Mouse (Mus musculus) embryonic facial prominence, embryonic 12.5 days (tissue): ENCODE results near the gene Mcrip2. TPM values are rescaled to one million over a fixed set of nuclear protein-coding genes. Genes with fewer than 3 reads are reported as not detected.

Experiments
- ATAC-seq: fragments of 200-750 bp; cut with Nextera tagmentation; 2 replicates; pipeline ENCODE4 v1.8.0; 2017; ENCODE audit not compliant: insufficient number of reproducible peaks, insufficient read depth, low FRiP score, low TSS enrichment
- H3K27ac ChIP-seq: fragments of 300-500 bp; sonication (generic); 2 replicates; pipeline ENCODE4 v1.5.1; 2016; ENCODE audit warnings: mild to moderate bottlenecking
- H3K27me3 ChIP-seq: fragments of 300-500 bp; sonication (generic); 2 replicates; pipeline ENCODE4 v1.6.1; 2016; ENCODE audit warnings: mild to moderate bottlenecking, moderate library complexity
- H3K36me3 ChIP-seq: fragments of 300-500 bp; sonication (generic); 2 replicates; pipeline ENCODE4 v1.6.1; 2016; ENCODE audit warnings: mild to moderate bottlenecking
- H3K4me1 ChIP-seq: fragments of 300-500 bp; sonication (generic); 2 replicates; pipeline ENCODE4 v1.6.1; 2016
- H3K4me2 ChIP-seq: fragments of 300-500 bp; sonication (generic); replicated peaks from 2 replicates; pipeline ENCODE4 v1.6.1; 2016; ENCODE audit warnings: mild to moderate bottlenecking, moderate library complexity
- H3K4me3 ChIP-seq: fragments of 300-500 bp; sonication (generic); 2 replicates; pipeline ENCODE4 v1.5.1; 2016; ENCODE audit warnings: mild to moderate bottlenecking
- H3K9ac ChIP-seq: fragments of 300-500 bp; sonication (generic); 2 replicates; pipeline ENCODE4 v1.6.1; 2016; ENCODE audit warnings: mild to moderate bottlenecking, moderate library complexity
- H3K9me3 ChIP-seq: fragments of 300-500 bp; sonication (generic); 2 replicates; pipeline ENCODE4 v1.6.1; 2016; ENCODE audit warnings: mild to moderate bottlenecking, moderate library complexity
- WGBS: fragments of 180-500 bp; shearing (Covaris S2); methylation state at CpG from one replicate; pipeline ENCODE4 v1.1.7; 2016; 5-methylcytosine and 5-hydroxymethylcytosine counted together
- polyA plus RNA-seq: library from polyadenylated mRNA; unstranded; fragments of >200 nt; fragmentation: Nextera tagmentation; extraction: Ambion mirVana; gene quantifications from 2 replicates; pipeline ENCODE4 v1.2.1, GENCODE M21; 2016

Gene Mcrip2
- polyA plus RNA-seq, 1 experiment from 2014 or later: 10.1 TPM

DNA sequence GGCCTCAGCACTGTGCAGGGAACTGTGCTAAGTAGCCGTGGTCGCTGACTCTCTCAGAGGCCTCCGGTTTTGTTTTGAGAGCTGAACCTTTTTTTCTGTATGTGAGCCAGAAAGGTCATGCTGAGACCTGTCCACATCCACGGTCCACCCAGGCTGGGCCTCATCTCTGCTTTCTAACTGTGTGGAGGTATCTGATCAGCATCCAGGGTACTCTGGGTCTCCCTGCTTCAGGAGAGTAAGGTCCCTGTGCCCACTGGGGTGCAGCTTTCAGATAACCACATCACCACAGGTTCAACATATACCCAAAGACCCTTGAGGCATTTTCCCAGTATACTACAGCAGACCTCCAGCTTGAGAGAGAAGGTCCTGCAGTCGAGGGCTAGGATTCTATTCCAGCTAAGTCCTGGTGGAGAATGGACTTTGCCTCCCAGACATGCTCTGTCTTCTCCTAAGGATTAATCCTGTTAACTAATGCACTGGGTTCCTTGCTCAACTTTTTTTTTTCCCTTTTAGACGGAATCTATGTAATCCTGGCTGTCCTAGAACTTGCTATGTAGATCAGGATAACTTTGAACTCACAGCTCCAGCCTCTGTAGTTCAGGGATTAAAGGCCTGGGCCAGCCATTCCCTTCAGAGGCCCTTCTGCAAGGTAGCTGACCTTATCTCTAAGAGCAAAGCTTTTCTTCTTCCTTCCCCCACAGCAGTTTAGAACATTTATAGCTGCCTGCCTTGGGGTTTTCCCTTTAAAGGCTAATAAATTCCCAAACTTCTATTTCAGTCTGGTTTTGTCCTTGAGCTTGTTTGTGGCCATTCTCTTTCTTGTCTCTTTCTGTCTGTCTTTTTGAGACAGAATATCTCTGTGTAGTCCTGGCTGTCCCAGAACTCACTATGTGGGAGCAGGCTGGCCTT, 6.6 kb downstream of the Mcrip2 start:
- Histone ChIP-seq H3K27ac (peak overlapping the region; percentile 86), H3K9ac (peak overlapping the region; percentile 82), H3K4me1 (peaks cover 17% of the 10 kb centered on the region), H3K36me3 (no peaks in the 10 kb centered on the region), H3K4me3 (peak overlapping the region; percentile 72), H3K4me2 (peak overlapping the region; percentile 89), H3K27me3 (no peaks in the 10 kb centered on the region), H3K9me3 (no peaks in the 10 kb centered on the region)
- ATAC-seq: no peak
- 14% methylated on average over 6 of the region's 6 CpGs for WGBS

DNA sequence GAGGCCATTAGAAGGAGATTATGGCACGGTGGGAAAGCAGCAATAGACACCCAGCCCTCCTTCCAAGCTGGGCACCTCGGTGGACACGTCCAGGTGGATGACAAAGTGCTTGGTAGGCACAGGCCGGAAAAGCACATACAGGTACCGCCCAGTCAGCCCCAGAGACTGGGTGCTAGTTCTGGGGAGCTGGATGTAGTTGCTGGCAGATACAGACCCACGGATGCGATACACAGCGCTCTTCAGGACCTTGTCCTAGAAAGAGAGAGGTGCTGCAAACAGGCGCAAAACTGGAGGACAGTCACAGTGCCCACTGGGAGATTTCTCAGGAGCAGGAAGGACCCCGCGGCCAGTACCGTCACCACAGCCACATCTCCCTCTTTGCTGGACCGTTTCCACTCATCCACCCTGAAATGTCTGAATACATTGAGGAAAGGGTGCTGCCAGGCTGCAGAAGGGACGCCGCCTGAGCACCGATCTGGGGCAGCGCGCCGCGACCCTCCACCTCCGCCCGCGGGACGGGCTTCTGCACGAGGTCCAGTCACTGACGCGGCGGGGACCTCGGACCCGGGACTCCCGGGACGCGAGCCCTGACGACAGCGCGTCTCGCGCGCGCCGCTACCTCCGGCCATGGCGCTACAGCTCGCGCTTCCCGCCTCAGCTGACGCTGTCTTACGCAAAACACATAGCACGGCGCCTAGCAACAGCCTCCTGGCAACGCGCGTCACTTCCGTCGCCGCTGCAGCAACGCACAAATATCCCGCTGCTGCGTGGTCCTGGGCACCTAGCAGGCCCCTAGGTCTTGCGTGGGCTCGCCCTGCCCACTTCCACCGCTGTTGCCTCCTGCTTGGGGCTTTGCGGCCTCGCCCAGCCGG, 7.5 kb downstream of the Mcrip2 start, which contains the start of gene Wdr90:
Gene Wdr90 (minus strand): TSS at position 670 of the 872 bp plus-strand sequence.
- no peaks in the 10 kb centered on the region for H3K27me3 ChIP-seq
- peak within 1 kb of the TSS; percentile 82 for H3K9ac ChIP-seq
- H3K36me3 ChIP-seq: no peaks in the 10 kb centered on the region
- ATAC-seq: peak; percentile 75
- peak within 1 kb of the TSS; percentile 86 for H3K27ac ChIP-seq
- no peaks in the 10 kb centered on the region for H3K9me3 ChIP-seq
- peak within 1 kb of the TSS; percentile 89 for H3K4me2 ChIP-seq
- H3K4me1 ChIP-seq: peaks cover 17% of the 10 kb centered on the region
- H3K4me3 ChIP-seq: peak within 1 kb of the TSS; percentile 72
- WGBS: 3% methylated on average over 65 of the region's 65 CpGs

DNA sequence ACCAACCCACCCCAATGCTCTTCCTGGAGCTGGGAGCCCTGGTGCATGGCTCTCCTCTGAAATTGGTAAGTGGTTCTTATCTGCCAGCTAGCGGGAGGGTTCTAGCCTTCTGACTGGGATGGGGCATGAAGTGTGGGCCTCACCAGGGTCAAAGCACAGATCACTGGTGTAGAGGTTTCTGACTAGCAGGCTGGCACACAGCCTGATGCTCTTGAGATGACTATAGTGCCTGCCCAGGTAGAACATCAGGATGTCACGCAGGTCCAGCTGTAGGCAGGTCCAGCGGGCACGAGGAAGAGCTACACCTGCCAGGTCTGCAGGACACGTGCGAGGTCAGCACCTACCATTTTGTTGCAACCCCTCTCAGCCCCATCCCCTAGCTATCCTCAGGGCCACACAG, 8.3 kb downstream of the Mcrip2 start:
- peak overlapping the region; percentile 82; the same call in 1 of the 2 replicates for H3K9ac ChIP-seq
- no peaks in the 10 kb centered on the region for H3K9me3 ChIP-seq
- peak overlapping the region; percentile 72; the same call in 1 of the 2 replicates for H3K4me3 ChIP-seq
- peak overlapping the region; percentile 89 for H3K4me2 ChIP-seq
- no peak for ATAC-seq
- H3K4me1 ChIP-seq: peaks cover 17% of the 10 kb centered on the region
- 88% methylated on average over 6 of the region's 6 CpGs for WGBS
- H3K36me3 ChIP-seq: peaks cover 8% of the 10 kb centered on the region
- H3K27me3 ChIP-seq: no peaks in the 10 kb centered on the region
- no peak overlapping the region for H3K27ac ChIP-seq

DNA sequence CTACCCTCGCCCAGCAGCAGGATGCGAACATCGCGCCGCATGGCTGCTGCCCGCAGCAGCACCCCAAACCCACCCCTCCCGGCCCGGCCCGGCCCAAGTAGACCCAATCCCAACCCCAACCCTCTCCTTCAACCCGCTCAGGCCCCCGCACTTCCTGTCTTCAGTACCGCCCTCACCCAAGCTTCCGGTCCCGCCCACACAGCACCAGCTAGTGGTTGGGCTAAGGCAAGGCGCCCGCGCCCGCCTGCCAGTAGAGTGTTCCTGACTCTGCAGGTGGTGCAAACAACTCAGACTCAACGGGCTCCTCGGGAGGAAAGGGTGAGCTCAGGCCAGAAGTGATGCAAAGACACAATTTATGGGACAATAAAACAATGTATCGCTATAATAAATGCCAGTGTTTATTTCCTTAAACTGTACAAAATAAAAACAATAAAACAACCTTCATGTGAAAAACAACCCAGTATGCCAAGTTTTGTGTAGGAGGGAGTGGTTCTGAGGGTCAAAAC, 24.1 kb downstream of the Mcrip2 start, which contains the start of gene Rhot2:
Gene Rhot2 (minus strand): TSS at position 456 of the 506 bp plus-strand sequence.
- Histone ChIP-seq H3K4me1 (peaks cover 11% of the 10 kb centered on the region), H3K36me3 (peaks cover 56% of the 10 kb centered on the region), H3K27me3 (no peaks in the 10 kb centered on the region), H3K27ac (peak within 1 kb of the TSS; percentile 82), H3K9me3 (no peaks in the 10 kb centered on the region), H3K4me2 (peak within 1 kb of the TSS; percentile 91), H3K9ac (peak within 1 kb of the TSS; percentile 91), H3K4me3 (peak within 1 kb of the TSS; percentile 85)
- WGBS: 1% methylated on average over 21 of the region's 21 CpGs
- ATAC-seq: peak; percentile 90

DNA sequence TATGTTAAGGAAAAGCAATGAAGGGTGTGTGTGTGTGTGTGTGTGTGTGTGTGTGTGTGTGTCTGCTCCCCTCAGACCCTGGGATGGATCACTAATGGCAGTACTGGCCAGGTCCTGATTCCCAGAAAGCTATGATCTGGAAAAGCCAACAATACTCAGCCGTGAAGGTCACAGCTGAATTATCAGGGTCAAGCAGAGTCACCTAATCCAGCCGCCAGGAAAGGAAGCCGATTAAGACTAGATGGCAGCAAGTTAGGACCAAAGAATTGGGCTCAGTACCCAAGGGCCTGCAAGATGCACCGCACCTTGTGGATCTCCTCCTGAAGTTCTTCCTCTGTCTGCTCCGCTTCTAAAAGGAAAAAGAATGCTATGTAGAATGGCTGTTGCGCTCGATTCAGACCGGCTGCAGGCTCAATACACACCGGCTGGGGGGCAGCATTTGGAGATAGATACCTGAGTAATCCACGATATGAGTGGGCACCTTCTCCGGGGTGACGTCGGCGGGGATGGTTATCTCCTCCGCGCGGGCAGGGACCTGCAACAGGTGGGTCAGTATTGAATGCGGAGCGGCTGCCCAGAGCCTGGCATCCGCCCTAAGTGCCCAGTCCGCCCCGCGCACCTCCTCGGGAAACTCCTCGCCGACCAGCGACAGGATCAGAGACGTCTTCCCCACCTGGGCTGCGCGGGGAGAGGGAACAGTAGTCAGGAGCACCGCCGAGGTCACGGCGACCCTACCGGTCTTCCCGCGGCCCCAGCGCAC, 24.7 kb downstream of the Mcrip2 start:
- Histone ChIP-seq H3K27me3 (no peaks in the 10 kb centered on the region), H3K4me3 (peak overlapping the region; percentile 85), H3K27ac (peak overlapping the region; percentile 82), H3K36me3 (peaks cover 58% of the 10 kb centered on the region), H3K9me3 (no peaks in the 10 kb centered on the region), H3K9ac (peak overlapping the region; percentile 91), H3K4me1 (peaks cover 11% of the 10 kb centered on the region), H3K4me2 (peak overlapping the region; percentile 91)
- 2% methylated on average over 38 of the region's 38 CpGs for WGBS
- 0 out of 2 replicates have a peak, but pooled peaks have one; percentile 4 for ATAC-seq

DNA sequence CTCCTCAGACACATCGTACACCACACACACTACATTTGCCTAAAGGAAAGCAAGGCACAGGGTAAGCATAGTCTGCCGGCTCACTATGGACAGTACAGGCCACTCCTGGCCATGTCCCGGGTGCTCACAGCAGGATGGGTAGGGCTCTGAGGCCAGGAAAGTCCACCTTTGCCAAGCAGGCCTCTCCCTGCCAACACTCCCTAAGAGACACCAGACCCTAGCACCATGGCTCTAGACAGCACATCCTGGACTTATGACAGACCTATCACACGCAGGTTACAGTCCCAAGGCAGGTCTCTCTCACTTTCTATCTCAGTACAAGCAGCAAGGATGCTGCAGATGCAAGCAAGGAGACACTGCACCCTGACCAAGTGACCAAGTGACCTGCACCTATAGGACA, 25.4 kb downstream of the Mcrip2 start:
- no peak for ATAC-seq
- Histone ChIP-seq H3K9ac (peak overlapping the region; percentile 91), H3K36me3 (peaks cover 59% of the 10 kb centered on the region), H3K27ac (no peak overlapping the region; the same call in 1 of the 2 replicates), H3K27me3 (no peaks in the 10 kb centered on the region), H3K4me1 (peaks cover 11% of the 10 kb centered on the region), H3K4me3 (peak overlapping the region; percentile 85), H3K9me3 (no peaks in the 10 kb centered on the region), H3K4me2 (peak overlapping the region; percentile 91)
- 91% methylated on average over 4 of the region's 4 CpGs for WGBS

DNA sequence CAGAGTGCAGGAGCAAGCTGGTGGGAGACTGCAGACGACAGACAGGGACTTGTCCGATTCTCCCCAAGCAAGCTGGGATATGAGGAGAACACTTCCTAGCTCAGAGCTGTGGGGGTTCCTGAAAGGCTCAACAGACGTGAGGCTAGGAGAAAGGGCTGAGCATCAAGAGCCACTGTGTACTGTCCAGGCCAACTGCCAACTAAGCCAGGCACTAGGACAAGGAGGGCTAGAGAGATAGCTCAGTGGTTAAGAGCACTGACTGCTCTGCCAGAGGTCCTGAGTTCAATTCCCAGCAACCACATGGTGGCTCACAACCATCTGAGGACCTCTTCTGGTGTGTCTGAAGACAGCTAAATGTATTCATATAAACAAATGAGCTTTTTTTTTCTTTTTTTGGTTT, 26.1 kb downstream of the Mcrip2 start:
- Histone ChIP-seq H3K9ac (no peak overlapping the region), H3K4me2 (no peak overlapping the region), H3K4me1 (peaks cover 15% of the 10 kb centered on the region), H3K36me3 (peaks cover 59% of the 10 kb centered on the region), H3K9me3 (no peaks in the 10 kb centered on the region), H3K27ac (no peak overlapping the region), H3K27me3 (no peaks in the 10 kb centered on the region), H3K4me3 (no peak overlapping the region)
- 80% methylated on average over 3 of the region's 3 CpGs for WGBS
- ATAC-seq: no peak

DNA sequence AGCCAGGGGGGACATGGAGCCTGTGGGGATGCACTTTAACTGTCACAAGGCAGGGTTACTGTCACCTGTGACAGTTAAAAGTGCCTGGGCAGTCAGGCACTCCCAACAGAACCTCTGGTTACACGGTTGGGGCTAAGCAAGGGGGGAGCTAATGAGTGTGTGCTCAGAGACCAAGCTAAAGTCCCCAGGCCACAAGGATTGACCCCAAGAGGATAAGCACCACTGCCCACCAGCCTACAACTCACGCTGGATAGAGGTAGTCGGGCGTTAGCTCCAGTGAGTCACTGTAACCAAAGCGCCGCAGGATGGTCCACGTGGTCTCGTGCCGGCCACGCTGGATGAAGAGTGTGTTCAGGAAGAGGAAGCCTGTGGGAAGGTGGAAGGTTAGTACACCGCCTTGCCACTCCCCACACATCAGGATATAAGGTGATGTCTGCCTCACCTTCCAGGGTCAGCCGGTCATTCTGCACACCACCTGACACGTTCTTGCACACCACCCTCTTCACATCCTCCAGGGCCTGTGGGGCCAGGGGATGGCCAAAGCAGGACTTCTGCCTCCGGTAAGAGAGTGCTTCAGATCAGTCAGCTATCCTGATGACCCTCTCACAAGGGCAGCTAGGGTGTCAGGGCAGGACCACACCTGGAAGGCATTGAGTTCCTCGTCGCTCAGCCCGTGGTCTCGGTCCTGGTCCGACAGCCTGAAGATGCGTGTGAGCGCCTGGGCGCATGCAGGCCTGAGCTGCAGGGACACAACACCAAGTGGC, 27.3 kb downstream of the Mcrip2 start, which contains the start of gene Gm20683:
Gene Gm20683 (minus strand): TSS at position 647 of the 764 bp plus-strand sequence.
- Histone ChIP-seq H3K27me3 (no peaks in the 10 kb centered on the region), H3K4me1 (peaks cover 27% of the 10 kb centered on the region), H3K9me3 (no peaks in the 10 kb centered on the region), H3K4me3 (no peak within 1 kb of the TSS), H3K36me3 (peaks cover 58% of the 10 kb centered on the region), H3K9ac (no peak within 1 kb of the TSS), H3K4me2 (no peak within 1 kb of the TSS), H3K27ac (no peak within 1 kb of the TSS)
- no peak for ATAC-seq
- 92% methylated on average over 22 of the region's 22 CpGs for WGBS

DNA sequence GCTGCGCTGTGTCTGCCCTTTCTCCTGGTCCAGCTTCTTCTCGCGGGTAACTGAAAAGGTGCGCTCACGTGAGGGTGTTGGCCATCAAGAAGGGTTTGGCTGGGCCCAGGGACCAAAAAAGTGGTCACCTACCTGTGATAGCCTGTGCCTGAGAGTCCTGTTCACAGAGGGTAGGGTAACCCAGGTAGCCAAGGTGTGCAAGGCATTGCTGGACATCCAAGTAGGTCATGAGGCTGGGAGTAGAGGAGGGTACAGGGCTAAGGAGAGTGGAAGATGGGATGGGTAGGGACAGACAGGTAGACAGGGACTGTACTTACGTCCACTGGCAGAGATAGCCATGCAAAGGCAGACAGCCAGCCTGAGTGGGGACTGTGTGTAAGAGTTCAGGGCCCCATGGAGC, 28.0 kb downstream of the Mcrip2 start:
- no peak for ATAC-seq
- 91% methylated on average over 6 of the region's 6 CpGs for WGBS

DNA sequence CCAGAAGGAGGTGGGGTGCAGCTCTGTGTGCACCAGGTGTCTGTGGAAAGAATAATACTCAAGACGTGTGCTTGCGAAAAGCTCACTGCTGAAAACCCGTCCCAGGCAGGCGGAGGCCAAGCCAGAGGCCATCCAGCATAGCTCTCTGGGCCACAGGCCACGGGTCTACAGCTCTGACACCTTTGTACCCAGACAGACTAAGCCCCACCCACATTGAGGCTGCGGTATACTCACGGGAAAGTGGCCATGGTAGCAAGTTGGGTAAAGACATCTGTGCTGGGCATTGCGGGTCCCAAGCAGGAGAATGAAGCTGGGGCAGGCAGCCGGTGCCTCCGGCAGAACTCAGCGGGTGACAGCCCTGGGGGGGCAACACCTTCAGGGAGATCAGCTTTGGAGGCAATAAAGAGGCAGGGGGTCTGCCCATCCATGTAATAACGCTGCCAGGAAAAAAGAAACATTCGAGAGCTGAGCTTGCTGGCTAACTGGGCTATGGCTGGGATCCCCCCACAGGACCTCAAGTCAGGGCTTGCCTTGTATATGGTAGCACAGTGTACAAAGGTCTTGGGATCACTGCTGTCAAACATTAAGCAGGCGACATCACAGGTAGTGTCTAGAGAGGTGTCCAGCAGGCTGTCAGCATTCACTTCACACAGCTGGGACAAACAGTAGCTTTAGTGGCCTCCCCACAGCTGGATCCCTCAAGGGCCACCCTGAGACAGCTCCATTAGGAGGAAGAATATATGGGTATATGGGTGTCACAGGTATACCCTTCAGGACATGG, 28.9 kb downstream of the Mcrip2 start:
- 86% methylated on average over 14 of the region's 14 CpGs for WGBS
- no peak for ATAC-seq
- H3K27ac ChIP-seq: no peak overlapping the region
- no peak overlapping the region for H3K4me3 ChIP-seq
- no peaks in the 10 kb centered on the region for H3K27me3 ChIP-seq
- no peaks in the 10 kb centered on the region for H3K9me3 ChIP-seq
- no peak overlapping the region for H3K4me2 ChIP-seq
- H3K36me3 ChIP-seq: peaks cover 59% of the 10 kb centered on the region
- H3K4me1 ChIP-seq: peaks cover 43% of the 10 kb centered on the region
- no peak overlapping the region for H3K9ac ChIP-seq

More for the DNA sequence above, 28.0 kb downstream of the Mcrip2 start:
- Histone ChIP-seq H3K4me1 (peaks cover 35% of the 10 kb centered on the region), H3K27me3 (no peaks in the 10 kb centered on the region), H3K9me3 (no peaks in the 10 kb centered on the region), H3K9ac (no peak overlapping the region), H3K4me2 (no peak overlapping the region), H3K4me3 (no peak overlapping the region), H3K36me3 (peaks cover 57% of the 10 kb centered on the region), H3K27ac (no peak overlapping the region)
